Mouse (Mus musculus) cerebellum, adult 2 months (tissue): Measurements from ENCODE around the gene Aagab. TPM values are rescaled to one million over a fixed set of nuclear protein-coding genes. Genes with fewer than 3 reads are reported as not detected.

Experiments
- DNase-seq, 2 experiments: peaks; one replicate each; pipeline ENCODE4 v3.0.0; 2021
- H3K27ac ChIP-seq: fragments of 200-500 bp; 2 replicates; pipeline ENCODE4 v1.5.1; 2012; ENCODE audit warnings: low read length, control low read depth, inconsistent platforms; ENCODE audit not compliant: insufficient read depth
- H3K27me3 ChIP-seq: fragments of 200-500 bp; 2 replicates; pipeline ENCODE4 v1.6.1; 2012; ENCODE audit warnings: inconsistent platforms, mild to moderate bottlenecking, low read length, moderate library complexity; ENCODE audit not compliant: control insufficient read depth, insufficient read depth
- H3K4me1 ChIP-seq: fragments of 200-500 bp; 2 replicates; pipeline ENCODE4 v1.6.1; 2011; ENCODE audit warnings: low read length; ENCODE audit not compliant: control insufficient read depth, insufficient read depth
- H3K4me3 ChIP-seq: fragments of 200-500 bp; replicated peaks from 2 replicates; pipeline ENCODE3; 2011; ENCODE audit warnings: mild to moderate bottlenecking, low read depth, low read length, control low read depth; ENCODE audit not compliant: insufficient read depth
- CTCF ChIP-seq: fragments of 200-500 bp; IDR thresholded peaks from 2 replicates; pipeline ENCODE4 v1.5.1; 2011; ENCODE audit warnings: low read depth, mild to moderate bottlenecking, control low read depth, low read length, moderate library complexity, borderline replicate concordance; ENCODE audit not compliant: insufficient read depth
- POLR2A ChIP-seq: fragments of 200-500 bp; IDR thresholded peaks from 2 replicates; pipeline ENCODE4 v1.6.1; 2011; ENCODE audit warnings: low read length, control low read depth, borderline replicate concordance; ENCODE audit not compliant: insufficient read depth
- WGBS: fragments of 180-500 bp; shearing (Covaris S2); methylation state at CpG from one replicate; pipeline ENCODE4 v1.1.7; 2018; 5-methylcytosine and 5-hydroxymethylcytosine counted together
- polyA plus RNA-seq: library from polyadenylated mRNA; depleted of rRNA; stranded (reverse); fragments of >200 nt; gene quantifications from 2 replicates; pipeline ENCODE4 v1.2.3, GENCODE M21; 2012

Aagab gene
- polyA plus RNA-seq, 1 experiment: 31.0 TPM

GRCm38 (mm10) chr9:63662759-63663158 is 60.3 kb downstream of the Aagab start:
- no peak overlapping the region for H3K4me3 ChIP-seq
- no peak for DNase-seq
- no peaks in the 10 kb centered on the region for H3K27me3 ChIP-seq
- peaks cover 30% of the 10 kb centered on the region for H3K4me1 ChIP-seq
- H3K27ac ChIP-seq: no peak overlapping the region
- WGBS: 92% methylated on average over 7 of the region's 7 CpGs
- TF ChIP-seq CTCF (no peak), POLR2A (no peak)

DNA sequence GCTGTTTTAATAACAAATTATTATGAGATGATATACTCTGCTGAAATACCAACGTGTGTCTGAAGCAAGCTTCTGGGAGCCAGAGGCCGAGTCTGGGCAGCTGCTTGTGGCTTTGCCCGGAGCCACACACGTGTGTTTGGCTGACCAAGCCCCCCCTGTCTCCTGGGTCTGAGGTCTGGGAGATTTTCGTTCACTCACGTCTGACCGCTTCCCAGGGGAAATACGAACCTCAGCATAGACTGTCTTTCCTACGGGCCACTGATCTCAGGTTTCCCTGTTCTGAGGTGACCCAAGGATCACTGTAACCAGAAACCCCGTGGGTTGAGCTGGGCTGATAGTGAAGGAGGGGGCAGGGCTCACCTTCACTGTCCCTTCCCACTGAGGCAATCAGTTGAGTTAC is 60.8 kb downstream of the Aagab start:
- H3K4me3 ChIP-seq: no peak overlapping the region
- 92% methylated on average over 10 of the region's 10 CpGs for WGBS
- no peak for TF ChIP-seq POLR2A
- no peak for TF ChIP-seq CTCF

GRCm38 (mm10) chr9:63664300-63664745 is 61.9 kb downstream of the Aagab start:
- 93% methylated on average over 2 of the region's 2 CpGs for WGBS

More for the DNA sequence above, 60.8 kb downstream of the Aagab start:
- H3K27me3 ChIP-seq: no peaks in the 10 kb centered on the region
- no peak overlapping the region for H3K27ac ChIP-seq
- no peak for DNase-seq
- peaks cover 29% of the 10 kb centered on the region for H3K4me1 ChIP-seq

DNA sequence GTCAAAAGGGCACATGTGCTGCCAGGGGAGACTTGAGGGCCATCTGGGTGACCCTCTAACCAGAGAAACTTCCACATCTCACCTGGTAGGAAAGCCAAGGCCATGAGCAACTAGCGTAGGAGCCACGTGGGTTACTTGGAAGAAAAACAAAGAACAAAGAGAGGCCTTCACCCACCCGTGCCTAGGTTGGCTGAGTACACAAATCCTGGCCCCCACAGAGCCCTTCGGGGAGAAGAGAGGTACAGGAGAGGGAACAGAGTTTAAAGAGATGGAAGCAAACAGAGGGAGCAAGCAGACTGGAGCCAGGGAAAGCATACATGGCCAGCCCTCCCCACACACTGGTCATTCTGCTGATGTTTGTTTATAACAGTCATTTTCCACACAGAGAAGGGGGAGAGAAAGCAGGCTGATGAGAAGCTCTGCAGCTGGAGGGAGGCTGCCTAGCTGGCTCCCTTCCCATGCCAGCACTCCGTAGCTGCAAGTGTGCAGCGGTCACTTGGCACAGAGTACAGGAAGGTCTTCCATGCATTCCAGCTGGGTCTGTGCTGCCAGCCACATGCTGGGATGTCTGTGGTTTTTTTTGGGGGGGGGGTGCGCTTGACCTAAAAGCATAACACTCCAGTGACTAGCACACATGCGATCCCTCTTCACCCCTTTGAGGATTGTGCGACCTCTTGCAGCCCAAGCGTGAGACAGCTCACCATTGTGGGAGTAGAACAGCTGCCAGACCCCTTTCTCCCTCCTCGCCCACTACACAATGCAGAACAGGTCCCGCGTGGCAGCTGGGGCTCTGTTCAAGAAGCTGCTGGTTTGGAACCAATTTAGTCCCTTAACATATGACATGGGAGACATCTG is 62.6 kb downstream of the Aagab start:
- WGBS: 62% methylated on average over 13 of the region's 13 CpGs
- H3K27ac ChIP-seq: no peak overlapping the region
- no peaks in the 10 kb centered on the region for H3K27me3 ChIP-seq
- no peak for TF ChIP-seq POLR2A
- no peak for TF ChIP-seq CTCF
- peaks cover 13% of the 10 kb centered on the region for H3K4me1 ChIP-seq
- DNase-seq: no peak
- H3K4me3 ChIP-seq: no peak overlapping the region

More at GRCm38 (mm10) chr9:63664300-63664745, 61.9 kb downstream of the Aagab start:
- TF ChIP-seq POLR2A (no peak), CTCF (no peak)
- H3K27ac ChIP-seq: no peak overlapping the region
- no peaks in the 10 kb centered on the region for H3K27me3 ChIP-seq
- no peak for DNase-seq
- H3K4me3 ChIP-seq: no peak overlapping the region
- peaks cover 18% of the 10 kb centered on the region for H3K4me1 ChIP-seq

DNA sequence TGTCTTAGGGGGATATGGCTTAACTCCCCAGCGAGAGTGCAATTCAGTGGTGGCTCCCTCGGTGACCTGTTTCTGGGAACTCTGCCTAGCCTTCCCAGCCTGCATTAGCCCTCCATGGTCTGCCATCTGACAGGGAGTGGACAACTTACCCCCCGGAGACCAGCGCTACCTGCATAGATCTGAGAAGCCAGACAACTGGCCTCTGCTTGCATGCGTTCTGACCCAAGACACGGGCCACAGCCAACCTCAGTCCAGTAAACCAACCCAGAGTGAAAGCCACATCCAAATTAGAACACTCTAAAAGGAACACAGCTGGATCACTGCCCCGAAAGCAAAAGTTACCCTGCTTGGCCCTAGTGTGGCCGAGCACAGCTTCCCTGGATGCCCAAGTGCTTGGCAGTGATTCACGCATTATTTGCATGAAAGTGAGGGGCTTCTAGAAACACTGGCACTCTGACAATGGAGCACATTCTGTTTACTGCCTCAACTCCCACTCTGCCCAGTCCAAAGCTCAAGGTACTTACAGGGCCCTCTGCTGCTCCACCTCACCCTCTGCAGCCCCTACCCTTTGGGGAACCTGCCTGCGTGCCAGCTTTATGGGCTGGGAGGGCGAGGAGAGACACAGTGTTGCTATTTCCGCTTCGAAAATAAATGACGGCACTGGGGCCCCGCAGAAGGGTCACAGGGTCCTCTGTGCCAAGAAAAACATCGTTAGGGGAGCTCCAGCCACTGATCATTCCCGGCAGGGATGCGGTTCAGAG is 64.3 kb downstream of the Aagab start:
- DNase-seq: no peak
- Histone ChIP-seq H3K27me3 (no peaks in the 10 kb centered on the region), H3K4me3 (no peak overlapping the region), H3K4me1 (peaks cover 13% of the 10 kb centered on the region), H3K27ac (no peak overlapping the region)
- TF ChIP-seq POLR2A (no peak), CTCF (no peak)
- WGBS: 33% methylated on average over 18 of the region's 18 CpGs

- WGBS: 43% methylated on average over 8 of the region's 8 CpGs
- Histone ChIP-seq H3K4me1 (peaks cover 13% of the 10 kb centered on the region), H3K27ac (no peak overlapping the region)
These were observed 64.9 kb downstream of the Aagab start for GRCm38 (mm10) chr9:63667373-63667724.

DNA sequence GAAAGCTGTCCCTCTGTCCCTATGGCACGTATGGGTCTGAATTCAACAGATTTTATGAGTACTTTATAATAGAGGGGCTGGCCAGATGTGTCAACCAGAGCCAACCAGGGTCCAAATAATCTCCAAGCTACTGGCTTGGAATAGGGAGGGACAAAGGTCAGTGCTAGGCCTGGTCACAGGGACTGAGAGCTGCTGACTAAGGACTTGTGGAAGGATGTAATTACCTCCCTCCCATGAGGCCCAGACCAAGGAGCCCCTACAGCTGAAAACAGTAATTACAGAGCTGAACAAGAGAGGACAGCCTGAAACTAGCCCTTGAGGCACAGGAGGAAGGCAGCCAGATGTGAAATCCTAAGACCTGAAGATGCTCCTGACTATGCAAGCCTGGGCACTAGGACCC is 66.2 kb downstream of the Aagab start:
- H3K4me1 ChIP-seq: peaks cover 13% of the 10 kb centered on the region
- no peak overlapping the region for H3K4me3 ChIP-seq
- WGBS: 97% methylated on average over 1 of the region's 1 CpGs
- H3K27ac ChIP-seq: no peak overlapping the region
- no peaks in the 10 kb centered on the region for H3K27me3 ChIP-seq
- TF ChIP-seq POLR2A: no peak
- TF ChIP-seq CTCF: no peak
- DNase-seq: no peak

More at GRCm38 (mm10) chr9:63667373-63667724, 64.9 kb downstream of the Aagab start:
- no peak overlapping the region for H3K4me3 ChIP-seq
- no peaks in the 10 kb centered on the region for H3K27me3 ChIP-seq
- TF ChIP-seq CTCF (no peak), POLR2A (no peak)
- DNase-seq: no peak
